Mouse (Mus musculus): ENCODE measurements around the gene Etv6. TPM values are rescaled to one million over a fixed set of nuclear protein-coding genes. Genes with fewer than 3 reads are reported as not detected.

Etv6 gene
- total and polyA plus RNA-seq, 3 experiments: 12.6 to 25.9 TPM; not detected in 1

DNA sequence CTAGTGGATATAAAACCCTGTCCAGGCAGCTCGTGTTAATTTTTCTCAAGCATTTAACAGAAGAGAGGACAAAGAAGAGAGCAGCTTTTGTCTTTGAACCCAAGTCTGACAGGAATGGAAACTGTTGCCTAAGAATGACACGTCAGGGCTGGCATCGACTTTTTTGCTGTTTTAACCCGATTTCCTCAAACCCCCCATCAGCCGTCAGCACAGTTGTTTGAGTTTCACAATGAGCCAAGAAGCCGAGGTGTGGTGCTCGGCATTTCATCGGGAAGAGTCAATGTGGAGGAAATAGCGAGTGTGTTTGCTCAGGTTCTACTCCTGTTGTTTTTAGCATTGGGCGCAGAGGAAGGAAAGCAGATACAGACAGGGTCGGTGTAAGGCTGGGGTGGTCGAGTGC is 85.2 kb downstream of the Etv6 start:
- Histone ChIP-seq H3K27ac (ENCODE audit: control insufficient read depth, low read depth, low read length) (no peak overlapping the region), H3K4me1 (ENCODE audit: control insufficient read depth in 1 of 2, insufficient read depth in 2 of 2, low read length in 2 of 2) (peaks cover 3 to 14% of the 10 kb centered on the region in 2 experiments; a peak in 2 of 4 replicates), H3K9ac (ENCODE audit: control insufficient read depth, low read depth, low read length, poor library complexity, severe bottlenecking) (no peak overlapping the region), H3K79me2 (ENCODE audit: control insufficient read depth, insufficient read depth, low read length, poor library complexity) (peaks cover 7% of the 10 kb centered on the region; the same call in 1 of the 2 replicates), H3K4me3 (ENCODE audit: control insufficient read depth in 1 of 2, insufficient read depth in 1 of 2, low read depth in 2 of 2, low read length in 2 of 2) (no peak overlapping the region), H3K27me3 (ENCODE audit: control insufficient read depth in 1 of 2, insufficient read depth in 2 of 2, low read length in 2 of 2) (no peaks in the 10 kb centered on the region), H3K36me3 (ENCODE audit: control insufficient read depth in 1 of 2, insufficient read depth in 2 of 2, low read length in 2 of 2) (peaks cover 0 to 17% of the 10 kb centered on the region in 2 experiments; a peak in 3 of 4 replicates), H3K9me3 (replicated peaks; ENCODE audit: insufficient read depth, low read length) (no peaks in the 10 kb centered on the region)
- TF ChIP-seq MYB (IDR thresholded peaks at IDR 0.05; ENCODE audit: low read depth, low read length): no peak
- no peak for TF ChIP-seq UBTF (IDR thresholded peaks at IDR 0.05; ENCODE audit: borderline replicate concordance, insufficient read depth, low read depth, low read length)
- no peak for TF ChIP-seq GABPA (IDR thresholded peaks at IDR 0.05; ENCODE audit: low read depth, low read length)
- no peak for TF ChIP-seq CTCF (IDR thresholded peaks at IDR 0.05 in 2 of 3, conservative IDR thresholded peaks at IDR 0.05 in 1 of 3; ENCODE audit: control insufficient read depth in 1 of 3, insufficient read depth in 1 of 3, low read depth in 2 of 3, low read length in 3 of 3, poor library complexity in 1 of 3, severe bottlenecking in 1 of 3)
- no peak for TF ChIP-seq POLR2AphosphoS2 (IDR thresholded peaks at IDR 0.05; ENCODE audit: low read length)
- TF ChIP-seq CHD2 (IDR thresholded peaks at IDR 0.05; ENCODE audit: low read length): no peak
- TF ChIP-seq MEF2A (IDR thresholded peaks at IDR 0.05; ENCODE audit: extremely low read depth, insufficient replicate concordance, low read depth, low read length, poor library complexity, severe bottlenecking): no peak
- no peak for TF ChIP-seq ETS1 (IDR thresholded peaks at IDR 0.05; ENCODE audit: low read depth, low read length)
- TF ChIP-seq HCFC1 (IDR thresholded peaks at IDR 0.05; ENCODE audit: low read depth, low read length): no peak
- no peak for TF ChIP-seq E2F4 (IDR thresholded peaks at IDR 0.05; ENCODE audit: borderline replicate concordance, low read depth, low read length)
- no peak for TF ChIP-seq USF1 (IDR thresholded peaks at IDR 0.05; ENCODE audit: low read depth, low read length)
- TF ChIP-seq EP300 (IDR thresholded peaks at IDR 0.05; ENCODE audit: low read depth in 1 of 2, low read length in 2 of 2): no peak
- no peak for TF ChIP-seq NELFE (IDR thresholded peaks at IDR 0.05; ENCODE audit: low read depth, low read length)
- TF ChIP-seq SIN3A (IDR thresholded peaks at IDR 0.05; ENCODE audit: low read length): no peak
- no peak for TF ChIP-seq KAT2A (conservative IDR thresholded peaks at IDR 0.05; ENCODE audit: low read depth, low read length)
- no peak for TF ChIP-seq ZNF384 (IDR thresholded peaks at IDR 0.05; ENCODE audit: low read depth, low read length)
- TF ChIP-seq MAZ (IDR thresholded peaks at IDR 0.05; ENCODE audit: low read depth, low read length): no peak
- no peak for TF ChIP-seq TCF12 (IDR thresholded peaks at IDR 0.05; ENCODE audit: low read depth, low read length)
- no peak for TF ChIP-seq POLR2AphosphoS5 (IDR thresholded peaks at IDR 0.05; ENCODE audit: borderline replicate concordance, low read depth, low read length)
- TF ChIP-seq MXI1 (IDR thresholded peaks at IDR 0.05; ENCODE audit: low read depth, low read length): no peak
- no peak for DNase-seq (ENCODE audit: low read depth, low spot score)

DNA sequence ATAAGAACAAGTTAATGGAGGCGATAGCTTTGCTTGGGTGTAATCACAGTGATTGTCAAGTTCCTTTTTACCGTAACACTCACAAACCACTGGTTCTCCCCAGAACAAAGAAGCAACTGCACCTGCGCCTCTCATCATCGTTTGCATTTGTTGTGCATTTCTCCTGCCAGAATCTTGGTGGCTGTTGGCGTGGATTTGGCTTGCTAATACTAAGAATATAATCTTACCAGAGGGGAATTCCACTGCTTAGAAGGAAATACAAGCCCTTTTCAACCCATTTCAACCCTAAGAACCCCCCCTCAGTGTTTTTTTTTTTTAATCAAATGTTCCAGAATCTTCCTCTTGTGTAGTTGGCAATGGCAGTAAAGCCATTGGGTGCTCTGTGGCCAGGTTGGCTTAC is 87.4 kb downstream of the Etv6 start:
- H3K36me3 ChIP-seq (ENCODE audit: control insufficient read depth in 1 of 2, insufficient read depth in 2 of 2, low read length in 2 of 2): peaks cover 1 to 8% of the 10 kb centered on the region in 2 experiments

More for the DNA sequence above, 87.4 kb downstream of the Etv6 start:
- Histone ChIP-seq H3K9me3 (replicated peaks; ENCODE audit: insufficient read depth, low read length) (no peaks in the 10 kb centered on the region), H3K27me3 (ENCODE audit: control insufficient read depth in 1 of 2, insufficient read depth in 2 of 2, low read length in 2 of 2) (no peaks in the 10 kb centered on the region), H3K79me2 (ENCODE audit: control insufficient read depth, insufficient read depth, low read length, poor library complexity) (peaks cover 7% of the 10 kb centered on the region; the same call in 1 of the 2 replicates), H3K27ac (ENCODE audit: control insufficient read depth, low read depth, low read length) (no peak overlapping the region), H3K9ac (ENCODE audit: control insufficient read depth, low read depth, low read length, poor library complexity, severe bottlenecking) (no peak overlapping the region), H3K4me1 (ENCODE audit: control insufficient read depth in 1 of 2, insufficient read depth in 2 of 2, low read length in 2 of 2) (0 out of 4 replicates have a peak, but pooled peaks cover 0 to 8% of the 10 kb centered on the region in 2 experiments), H3K4me3 (ENCODE audit: control insufficient read depth in 1 of 2, insufficient read depth in 1 of 2, low read depth in 2 of 2, low read length in 2 of 2) (no peak overlapping the region)
- no peak for DNase-seq (ENCODE audit: low read depth, low spot score)
- TF ChIP-seq NRF1 (IDR thresholded peaks at IDR 0.05; ENCODE audit: insufficient read depth, low read depth, low read length, poor library complexity, severe bottlenecking): no peak
